Mouse (Mus musculus) NIH3T3 (cell line): ENCODE results near the gene Slc26a9.
A peak's percentile ranks its signal among the peaks of the same experiment; 100 is the strongest.

ENCODE experiments used
- DNase-seq: peaks from one replicate; pipeline ENCODE4 v3.0.0-alpha.2; 2012; ENCODE audit warnings: low read depth

Gene Slc26a9

DNA sequence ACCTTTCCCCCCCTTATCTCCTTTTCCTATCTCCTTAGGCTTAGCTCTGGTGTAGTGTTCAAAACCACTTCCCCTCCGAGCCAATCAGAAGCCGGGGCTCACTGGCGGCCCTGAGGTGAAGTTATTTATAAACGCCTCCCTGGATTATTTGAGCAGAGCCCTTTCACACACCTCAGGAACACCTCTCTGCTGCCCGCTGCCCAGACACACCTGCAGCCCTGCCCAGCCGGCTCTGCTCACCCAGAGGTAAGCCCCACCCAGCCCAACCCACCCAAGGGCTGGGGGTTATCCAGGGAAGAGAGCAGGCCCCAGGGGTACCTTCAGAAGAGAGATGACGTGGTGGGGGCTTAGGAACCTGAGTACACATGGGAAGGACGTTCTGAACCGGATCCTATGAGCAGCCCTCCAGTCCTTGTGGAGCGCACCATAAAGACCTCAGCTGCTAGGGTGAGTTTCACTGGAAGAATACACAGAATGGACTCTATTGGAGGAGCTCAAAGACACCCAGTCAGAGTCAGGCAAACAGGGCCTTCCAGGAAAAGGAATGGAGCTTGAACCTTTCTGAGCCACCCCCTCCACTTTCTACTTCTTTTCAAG lies at the start of gene Slc26a9:
Gene Slc26a9 (plus strand): TSS at position 155 of the 597 bp plus-strand sequence.
- DNase-seq, result no peak

DNA sequence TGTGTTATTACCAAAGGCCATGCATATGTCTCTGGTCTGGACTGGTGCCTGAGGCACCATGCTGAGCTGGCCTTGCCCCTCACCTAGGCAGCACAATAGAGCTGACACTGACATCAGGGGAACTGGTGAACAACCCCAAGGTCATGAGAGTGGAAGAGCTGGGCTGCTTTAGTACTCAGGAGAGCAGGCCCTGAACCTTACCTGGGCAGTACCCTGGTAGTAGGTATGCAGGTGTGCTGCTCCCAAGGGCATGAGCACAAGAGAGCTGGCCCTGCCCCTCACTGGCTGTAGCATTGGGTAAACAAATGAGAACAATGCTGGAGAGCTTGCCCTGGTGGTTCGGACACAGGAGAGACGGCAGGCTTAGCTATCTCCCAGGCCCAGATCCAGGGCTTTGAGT lies 48.5 kb upstream of the Slc26a9 start:
- no peak for DNase-seq

DNA sequence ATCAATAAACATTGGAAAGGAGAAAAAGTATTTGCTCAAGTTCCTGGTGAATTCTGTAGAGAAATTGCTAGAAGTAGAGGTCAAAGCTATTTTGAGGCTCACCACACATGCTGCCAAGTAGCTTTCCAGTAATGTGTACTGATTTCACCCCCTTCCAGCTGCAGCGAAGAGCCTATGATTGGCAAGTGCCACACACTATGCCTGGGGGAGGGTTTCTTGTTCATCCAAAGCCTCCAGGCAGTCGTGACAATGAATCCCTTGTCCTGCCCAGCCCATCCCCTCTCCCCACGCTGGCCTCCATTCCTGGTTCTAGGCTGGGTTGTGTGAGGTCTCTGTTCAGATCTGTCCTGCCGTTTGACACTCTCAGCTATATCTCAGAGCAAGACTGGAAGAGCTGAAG lies 47.5 kb upstream of the Slc26a9 start:
- peak; percentile 50 for DNase-seq

- no peak for DNase-seq
Measured at GRCm38 (mm10) chr1:131698770-131699169, 45.1 kb upstream of the Slc26a9 start.

DNA sequence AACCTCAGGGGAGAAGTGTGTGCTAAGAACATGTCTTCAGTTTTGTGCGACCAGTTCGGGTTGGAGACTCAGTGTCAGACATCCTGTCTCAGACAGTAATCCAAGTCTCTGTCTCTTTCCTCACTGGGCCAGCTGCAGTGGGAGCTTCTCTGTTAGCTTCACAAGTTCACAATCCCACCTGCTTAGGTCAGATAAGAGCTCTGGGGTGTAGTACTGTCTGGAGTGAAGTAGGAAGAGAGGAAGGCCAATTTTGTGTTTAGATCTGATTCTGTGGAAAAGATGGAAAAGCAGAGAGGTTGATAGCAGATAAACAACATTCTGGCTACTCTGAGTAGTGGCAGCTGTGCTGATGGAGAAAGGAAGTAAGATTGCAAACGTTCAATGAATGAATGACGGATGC lies 44.2 kb upstream of the Slc26a9 start:
- no peak for DNase-seq

DNA sequence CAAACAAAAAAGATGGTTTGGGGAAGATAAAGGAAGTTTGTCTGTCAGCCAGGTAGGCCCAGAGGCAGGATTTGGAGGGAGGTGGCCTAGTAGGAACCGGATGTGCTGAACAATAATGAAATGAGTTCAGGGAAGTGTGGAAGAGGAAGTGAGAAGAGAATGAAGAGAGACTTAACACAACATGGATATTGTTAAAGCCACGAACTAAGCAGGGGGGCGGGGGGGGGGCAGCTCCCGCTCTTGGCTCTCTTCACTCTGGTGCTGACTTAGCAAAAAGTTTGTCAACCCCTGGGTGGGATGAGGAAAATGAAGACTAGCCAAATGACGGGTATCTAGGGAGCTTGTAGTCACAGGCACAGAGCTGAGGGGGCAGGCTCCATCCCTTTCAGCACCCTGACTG lies 43.4 kb upstream of the Slc26a9 start:
- DNase-seq, result no peak

DNA sequence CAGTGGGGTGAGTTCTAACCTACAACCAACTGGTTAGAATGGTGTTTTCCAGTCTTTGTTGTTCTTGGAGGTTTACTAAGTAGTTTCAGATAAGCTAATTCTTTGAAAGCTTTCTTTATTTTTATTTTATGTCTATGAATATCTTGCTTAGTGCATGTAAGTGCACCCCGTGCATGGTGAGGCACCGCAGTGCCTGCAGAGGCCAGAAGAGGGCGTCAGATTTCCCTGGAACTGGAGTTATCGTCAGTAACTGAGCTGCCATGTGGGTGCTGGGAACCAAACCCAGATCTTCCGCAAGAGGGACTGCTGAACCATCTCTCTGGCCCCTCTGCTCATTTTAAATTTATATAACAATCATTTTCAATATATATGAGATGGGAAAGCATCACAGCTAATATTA lies 42.4 kb upstream of the Slc26a9 start:
- no peak for DNase-seq

- no peak for DNase-seq
Measured at GRCm38 (mm10) chr1:131702094-131702766, 41.6 kb upstream of the Slc26a9 start.

- DNase-seq, result no peak
Measured at GRCm38 (mm10) chr1:131703482-131703881, 40.3 kb upstream of the Slc26a9 start.

- peak; percentile 72 for DNase-seq
Measured at GRCm38 (mm10) chr1:131708338-131708737, 35.5 kb upstream of the Slc26a9 start.

GRCm38 (mm10) chr1:131711518-131711917 lies 32.3 kb upstream of the Slc26a9 start:
- DNase-seq, result no peak

DNA sequence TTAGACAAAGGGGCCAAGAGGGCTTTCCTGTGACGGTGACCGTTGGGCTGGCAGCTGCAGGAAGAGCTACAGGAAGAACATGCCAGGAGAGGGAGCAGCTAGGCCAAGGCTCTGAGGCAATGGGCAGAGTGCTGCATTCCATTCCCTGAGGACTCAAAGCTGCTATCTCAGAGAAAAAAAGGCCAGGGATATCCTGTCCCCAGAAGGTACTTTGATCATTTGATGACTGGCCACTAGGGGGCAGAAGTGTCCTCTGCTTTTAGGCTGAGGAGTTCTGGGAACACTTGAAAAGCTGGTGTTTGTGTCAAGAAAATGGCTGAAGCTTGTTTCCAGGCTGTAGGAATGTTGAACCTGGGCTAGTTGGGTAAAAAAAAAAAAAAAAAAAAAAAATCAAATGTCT lies 31.4 kb upstream of the Slc26a9 start:
- peak; percentile 93 for DNase-seq

DNA sequence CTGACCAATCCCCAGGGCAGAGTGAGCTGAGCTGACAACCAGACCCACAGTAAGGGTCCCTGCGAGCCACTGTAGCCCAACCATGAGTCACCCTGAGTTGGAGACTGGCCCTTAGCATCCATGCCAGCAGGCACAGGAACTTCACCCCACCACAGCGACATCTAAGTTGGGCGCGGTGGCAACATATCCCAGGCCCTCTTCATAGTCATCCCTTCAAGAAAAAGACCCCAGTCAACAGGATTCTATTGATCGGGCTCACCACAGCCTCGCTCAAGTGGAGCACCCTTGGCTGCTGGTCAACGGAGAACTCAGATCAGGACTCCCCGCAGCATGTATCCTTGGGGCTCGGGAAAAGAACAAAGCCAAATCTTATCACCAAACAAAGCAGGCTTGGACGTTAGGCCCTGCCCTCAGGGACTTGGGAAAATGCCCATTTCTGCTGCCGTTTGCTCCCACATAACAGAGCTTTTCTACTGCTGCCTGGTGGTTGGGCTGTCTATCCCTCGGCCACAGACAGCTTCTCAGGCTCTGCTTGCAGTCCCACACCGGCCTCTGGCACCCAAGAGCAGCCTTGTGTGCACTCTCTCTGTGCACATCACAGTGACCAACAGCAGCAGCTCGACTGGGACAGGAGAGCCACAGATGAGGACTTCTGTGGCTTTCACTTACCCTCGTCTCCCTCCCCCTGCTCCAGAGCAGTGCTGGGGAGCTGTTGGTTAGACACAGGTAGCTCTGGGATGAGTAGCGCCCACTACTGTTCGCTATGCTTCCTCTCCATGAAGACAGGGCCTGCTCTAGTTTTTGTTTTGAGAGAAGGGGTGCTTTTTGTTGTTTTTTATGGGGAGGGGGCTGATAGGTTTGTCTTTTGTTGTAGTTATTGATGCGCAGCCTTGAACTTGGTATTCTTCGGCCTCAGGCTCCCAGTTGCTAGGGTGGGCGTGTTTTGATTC lies 29.2 kb upstream of the Slc26a9 start:
- no peak for DNase-seq

GRCm38 (mm10) chr1:131718952-131719694 lies 24.7 kb upstream of the Slc26a9 start:
- DNase-seq, result no peak

- DNase-seq, result no peak
Measured at GRCm38 (mm10) chr1:131721989-131722388, 21.8 kb upstream of the Slc26a9 start.

GRCm38 (mm10) chr1:131723549-131723948 lies 20.3 kb upstream of the Slc26a9 start:
- DNase-seq, result no peak

- no peak for DNase-seq
Measured at GRCm38 (mm10) chr1:131726586-131726985, 17.2 kb upstream of the Slc26a9 start.

GRCm38 (mm10) chr1:131730639-131731437 lies 13.0 kb upstream of the Slc26a9 start:
- no peak for DNase-seq

- DNase-seq, result peak; percentile 38
Measured at GRCm38 (mm10) chr1:131733474-131734180, 10.2 kb upstream of the Slc26a9 start.

DNA sequence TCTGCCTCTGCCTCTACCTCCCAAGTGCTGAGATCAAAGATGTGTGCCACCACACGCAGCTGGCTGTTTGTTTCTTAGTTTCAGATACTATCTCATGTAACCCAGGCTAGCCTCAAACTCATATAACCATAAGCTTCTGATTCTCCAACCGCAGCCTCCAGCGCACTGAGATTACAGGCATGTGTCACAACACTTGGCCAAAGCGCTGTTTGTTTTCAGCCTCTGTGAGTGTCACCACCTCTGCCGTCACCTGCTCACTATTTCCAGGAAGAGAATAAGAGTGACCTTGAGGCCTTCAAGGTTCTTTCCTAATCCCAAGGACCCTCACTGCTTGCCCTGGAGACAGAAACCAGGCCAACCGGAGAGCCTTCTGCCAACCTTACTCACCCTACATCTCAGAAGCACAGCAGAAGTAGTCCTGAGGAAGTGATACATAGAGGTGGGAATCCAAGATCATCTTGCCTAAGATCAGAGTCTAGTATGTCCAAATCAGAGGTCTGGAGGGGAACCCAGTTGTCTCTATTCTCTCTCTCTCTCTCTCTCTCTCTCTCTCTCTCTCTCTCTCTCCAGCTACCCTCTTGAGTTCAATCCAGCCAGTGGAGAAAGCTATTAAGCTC lies 9.1 kb upstream of the Slc26a9 start:
- no peak for DNase-seq
